Mouse (Mus musculus) monocyte, adult 2 months (primary cell): Measurements from ENCODE around the gene Neu3.
"Not testable (repeated sequence)": the region's sequence is repeated elsewhere in the genome, so short reads cannot be mapped to it uniquely, and the experiment has no call there.

Source experiments
- DNase-seq, 2 experiments: peaks; one replicate each; pipeline ENCODE4 v3.0.0; 2022; ENCODE audit warnings: low spot score in 2 of 2, low read depth in 1 of 2

Neu3 gene

GRCm38 (mm10) chr7:99834314-99834853, 6.2 kb upstream of the Neu3 start:
- DNase-seq, result no peak

- no peak for DNase-seq
Measured at GRCm38 (mm10) chr7:99833846-99834222, 5.6 kb upstream of the Neu3 start.

- no peak for DNase-seq
Measured at GRCm38 (mm10) chr7:99833115-99833845, 5.1 kb upstream of the Neu3 start.

- no peak for DNase-seq
Measured at GRCm38 (mm10) chr7:99826096-99826495, 2.1 kb downstream of the Neu3 start.

GRCm38 (mm10) chr7:99825511-99825910, 2.7 kb downstream of the Neu3 start:
- DNase-seq, result no peak

- no peak for DNase-seq
Measured at GRCm38 (mm10) chr7:99824649-99825483, 3.4 kb downstream of the Neu3 start.

- DNase-seq, result no peak
Measured at GRCm38 (mm10) chr7:99823045-99823663, 5.1 kb downstream of the Neu3 start.

GRCm38 (mm10) chr7:99822426-99822825, 5.8 kb downstream of the Neu3 start:
- DNase-seq, result no peak

GRCm38 (mm10) chr7:99821953-99822352, 6.3 kb downstream of the Neu3 start:
- DNase-seq, result no peak

- not testable (repeated sequence) for DNase-seq
Measured at GRCm38 (mm10) chr7:99818181-99818725, 10.0 kb downstream of the Neu3 start.

GRCm38 (mm10) chr7:99813394-99813793, 14.8 kb downstream of the Neu3 start:
- DNase-seq, result no peak

GRCm38 (mm10) chr7:99811661-99812060, 16.6 kb downstream of the Neu3 start:
- no peak for DNase-seq

- no peak for DNase-seq
Measured at GRCm38 (mm10) chr7:99810814-99811213, 17.4 kb downstream of the Neu3 start.

- DNase-seq, result not testable (repeated sequence)
Measured at GRCm38 (mm10) chr7:99807043-99807442, 21.2 kb downstream of the Neu3 start.

- DNase-seq, result no peak
Measured at GRCm38 (mm10) chr7:99805340-99805739, 22.9 kb downstream of the Neu3 start.

GRCm38 (mm10) chr7:99804033-99804432, 24.2 kb downstream of the Neu3 start:
- not testable (repeated sequence) for DNase-seq

GRCm38 (mm10) chr7:99803535-99803934, 24.7 kb downstream of the Neu3 start:
- no peak for DNase-seq

GRCm38 (mm10) chr7:99799118-99799517, 29.1 kb downstream of the Neu3 start:
- no peak for DNase-seq

- DNase-seq, result no peak
Measured at GRCm38 (mm10) chr7:99797911-99798647, 30.1 kb downstream of the Neu3 start.

GRCm38 (mm10) chr7:99797261-99797660, 31.0 kb downstream of the Neu3 start:
- no peak for DNase-seq

- no peak for DNase-seq
Measured at GRCm38 (mm10) chr7:99796471-99796870, 31.7 kb downstream of the Neu3 start.
